ENCODE assay signal across 9 mouse cellular contexts in the genomic region with DNA sequence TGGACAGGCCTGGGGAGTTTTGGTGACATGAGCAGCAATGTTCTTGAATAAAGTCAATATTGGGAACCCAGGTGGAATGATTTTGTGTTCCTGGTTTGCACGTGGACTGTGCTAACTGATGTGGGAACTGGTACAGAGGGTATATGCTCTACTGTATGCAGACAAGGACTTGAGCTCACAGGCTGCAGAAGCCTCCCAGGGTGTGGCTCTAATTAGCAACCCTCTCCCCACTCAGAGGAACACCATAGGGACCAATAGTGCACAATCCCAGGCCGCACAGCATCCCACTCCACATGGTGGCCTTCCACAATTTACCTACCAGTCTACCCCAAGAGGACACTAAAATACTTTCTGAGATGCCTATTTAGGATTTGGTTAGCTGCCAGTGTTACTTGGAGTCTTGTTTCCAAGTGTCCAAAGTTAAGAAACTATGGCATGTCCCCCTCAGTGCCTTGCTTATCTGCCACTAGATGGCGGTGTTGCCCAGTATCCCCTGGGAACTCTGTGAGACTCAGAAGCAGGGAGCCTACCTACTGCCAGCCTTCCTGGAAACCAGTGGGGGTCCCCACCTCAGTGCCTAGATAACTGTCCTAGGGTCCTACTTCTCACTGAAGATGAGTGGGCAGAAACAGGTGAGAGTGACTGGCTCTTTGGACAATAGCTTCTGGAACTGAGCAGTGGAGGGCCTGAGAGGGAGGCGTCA.
DNase-seq lines count a peak whose midpoint lies in the region; ATAC-seq and TF ChIP-seq lines count a peak whose summit lies in the region.
"Had no signal": no experiment of that assay in that cellular context is flagged by ENCODE, and none has a peak within 500 bp of the region (broad histone marks: within the 10 kb centered on the region; RNA-seq: fewer than 3 reads in every experiment).

No protein-coding gene starts in this region.

- peak; percentile 51 to 67 for DNase-seq in CD8-positive naive resting alpha-beta T cell, adult 2 months (ENCODE audit: low read depth in 2 of 2, low spot score in 2 of 2)
- DNase-seq in heart, embryonic 10.5 days (ENCODE audit: low spot score) = peak; percentile 87
- DNase-seq in kidney, postnatal 10 days = peak; percentile 85
- DNase-seq in liver, postnatal 0 days = peak; percentile 72
- peak; percentile 43 for DNase-seq in ovary, adult 18-20 months (ENCODE audit: low spot score)
- DNase-seq in thymus, adult 18-20 months = peak; percentile 27 to 28

- no peak for TF ChIP-seq POLR2A in bone marrow macrophage, adult 2 months (IDR thresholded peaks at IDR 0.05; ENCODE audit: borderline replicate concordance, low read depth, low read length)

- no peak overlapping the region for H3K4me2 ChIP-seq in embryonic facial prominence, embryonic 15.5 days (replicated peaks)
- no peak overlapping the region for H3K4me2 ChIP-seq in liver, postnatal 0 days (ENCODE audit: low read depth, low read length)
- H3K4me2 ChIP-seq: heart, embryonic 13.5 days had no signal

- no peaks in the 10 kb centered on the region for H3K36me3 ChIP-seq in embryonic facial prominence, embryonic 15.5 days
- no peaks in the 10 kb centered on the region for H3K36me3 ChIP-seq in heart, embryonic 10.5 days
- no peaks in the 10 kb centered on the region for H3K36me3 ChIP-seq in liver, postnatal 0 days (replicated peaks; ENCODE audit: insufficient read depth, low read length)
- H3K36me3 ChIP-seq: heart, embryonic 13.5 days had no signal

- no peak overlapping the region for H3K27ac ChIP-seq in bone marrow macrophage, adult 2 months (ENCODE audit: insufficient read depth, low read depth, low read length)
- no peak overlapping the region for H3K27ac ChIP-seq in embryonic facial prominence, embryonic 15.5 days (replicated peaks)
- H3K27ac ChIP-seq in heart, embryonic 10.5 days = no peak overlapping the region
- no peak overlapping the region for H3K27ac ChIP-seq in liver, postnatal 0 days (ENCODE audit: low read depth)
- H3K27ac ChIP-seq: heart, embryonic 13.5 days had no signal

- no peaks in the 10 kb centered on the region for H3K27me3 ChIP-seq in embryonic facial prominence, embryonic 15.5 days
- peaks cover 50% of the 10 kb centered on the region for H3K27me3 ChIP-seq in heart, embryonic 10.5 days (ENCODE audit: insufficient read depth, poor library complexity, severe bottlenecking)
- no peaks in the 10 kb centered on the region for H3K27me3 ChIP-seq in liver, postnatal 0 days (ENCODE audit: insufficient read depth, low read length)

- TF ChIP-seq CTCF in bone marrow macrophage, adult 2 months (IDR thresholded peaks at IDR 0.05; ENCODE audit: low read depth, low read length) = peak; percentile 91
- peak; percentile 94 for TF ChIP-seq CTCF in liver, postnatal 0 days (IDR thresholded peaks at IDR 0.05; ENCODE audit: low read depth)

- ATAC-seq in embryonic facial prominence, embryonic 15.5 days (ENCODE audit: insufficient number of reproducible peaks, low FRiP score, low TSS enrichment, low read depth) = 0 out of 2 replicates have a peak, but pooled peaks have one; percentile 45
- peak; percentile 58; the same call in 1 of the 2 replicates for ATAC-seq in liver, postnatal 0 days

- no peaks in the 10 kb centered on the region for H3K9me3 ChIP-seq in embryonic facial prominence, embryonic 15.5 days (replicated peaks)
- H3K9me3 ChIP-seq in heart, embryonic 10.5 days = no peaks in the 10 kb centered on the region
- H3K9me3 ChIP-seq in liver, postnatal 0 days (ENCODE audit: low read length) = no peaks in the 10 kb centered on the region
- H3K9me3 ChIP-seq: heart, embryonic 13.5 days had no signal

- H3K9ac ChIP-seq in embryonic facial prominence, embryonic 15.5 days = no peak overlapping the region
- no peak overlapping the region for H3K9ac ChIP-seq in liver, postnatal 0 days (replicated peaks)
- H3K9ac ChIP-seq: heart, embryonic 13.5 days had no signal

- no peak for TF ChIP-seq EP300 in liver, postnatal 0 days (IDR thresholded peaks at IDR 0.05; ENCODE audit: low read depth)

- H3K4me3 ChIP-seq in bone marrow macrophage, adult 2 months (ENCODE audit: insufficient read depth, low read length) = no peak overlapping the region
- H3K4me3 ChIP-seq in embryonic facial prominence, embryonic 15.5 days (replicated peaks) = no peak overlapping the region
- H3K4me3 ChIP-seq in heart, embryonic 10.5 days = no peak overlapping the region
- no peak overlapping the region for H3K4me3 ChIP-seq in liver, postnatal 0 days (ENCODE audit: low read depth, low read length)
- H3K4me3 ChIP-seq: heart, embryonic 13.5 days had no signal

- H3K4me1 ChIP-seq in bone marrow macrophage, adult 2 months (ENCODE audit: control insufficient read depth, insufficient read depth, low read length) = no peaks in the 10 kb centered on the region
- H3K4me1 ChIP-seq in embryonic facial prominence, embryonic 15.5 days = peaks cover 6% of the 10 kb centered on the region; the same call in 1 of the 2 replicates
- 0 out of 2 replicates have a peak, but pooled peaks cover 4% of the 10 kb centered on the region for H3K4me1 ChIP-seq in heart, embryonic 10.5 days
- H3K4me1 ChIP-seq in liver, postnatal 0 days (ENCODE audit: insufficient read depth) = no peaks in the 10 kb centered on the region

- 61% methylated on average over 4 of the region's 4 CpGs for WGBS in embryonic facial prominence, embryonic 15.5 days
- WGBS in heart, embryonic 10.5 days = 59% methylated on average over 4 of the region's 4 CpGs
- WGBS in liver, postnatal 0 days (ENCODE audit: insufficient replicate concordance) = 60% methylated on average over 4 of the region's 4 CpGs

Comparison
In these comparisons a context has a peak if more than half of its experiments do, and no peak if none do; other contexts are left out.
1. DNase-seq: peak in every context shown above with its lines; median percentile 87 in heart, embryonic 10.5 days; 85 in kidney, postnatal 10 days; 72 in liver, postnatal 0 days; 59 in CD8-positive naive resting alpha-beta T cell, adult 2 months; 43 in ovary, adult 18-20 months; 28 in thymus, adult 18-20 months.